In the genomic region with DNA sequence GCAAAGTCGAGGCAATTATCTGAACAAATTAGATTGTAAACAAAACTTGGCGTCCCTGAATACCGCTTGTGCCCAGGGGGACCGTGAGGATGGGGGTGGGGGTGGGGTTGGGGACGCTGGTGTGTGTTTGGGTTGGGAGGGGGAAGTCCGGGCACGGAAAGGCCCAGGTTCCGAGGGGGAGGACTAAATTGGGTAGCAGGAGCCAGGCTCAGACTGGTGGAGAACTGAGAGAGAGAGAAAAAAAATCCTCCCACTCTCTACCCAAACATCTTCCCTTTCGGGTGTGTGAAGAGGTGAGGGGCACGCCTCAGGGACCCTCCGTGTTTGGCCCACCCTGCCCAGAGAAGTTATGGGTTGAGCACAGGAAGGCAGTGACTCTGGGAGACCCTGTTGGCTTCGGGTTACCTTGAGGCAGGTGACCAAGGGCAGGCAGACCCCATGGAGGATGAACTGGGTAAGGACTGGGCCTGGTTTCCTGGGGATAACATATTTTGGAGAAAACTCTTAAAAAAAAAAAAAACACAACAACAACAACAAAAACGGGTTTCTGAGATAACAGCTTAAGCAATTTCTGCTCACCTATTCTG, we compare ENCODE assay signal across 8 mouse cellular contexts. TPM values are rescaled to one million over a fixed set of nuclear protein-coding genes. Genes with fewer than 3 reads are reported as not detected.
DNase-seq lines count a peak whose midpoint lies in the region; ATAC-seq and TF ChIP-seq lines count a peak whose summit lies in the region.

No protein-coding gene starts in this region.

- H3K27me3 ChIP-seq in heart, embryonic 13.5 days (replicated peaks): peaks cover 12% of the 10 kb centered on the region
- peaks cover 18% of the 10 kb centered on the region; the same call in 1 of the 2 replicates for H3K27me3 ChIP-seq in G1E (ENCODE audit: insufficient read depth, low read length)
- H3K27me3 ChIP-seq in hindbrain, embryonic 14.5 days (ENCODE audit: control insufficient read depth, insufficient read depth, low read length): peaks cover 23% of the 10 kb centered on the region
- no peaks in the 10 kb centered on the region; the same call in 1 of the 2 replicates for H3K27me3 ChIP-seq in midbrain, embryonic 14.5 days (ENCODE audit: control insufficient read depth, insufficient read depth, low read length)

- H3K36me3 ChIP-seq in heart, embryonic 13.5 days: 0 out of 2 replicates have a peak, but pooled peaks cover 3% of the 10 kb centered on the region
- peaks cover 7% of the 10 kb centered on the region for H3K36me3 ChIP-seq in G1E (replicated peaks)
- H3K36me3 ChIP-seq in hindbrain, embryonic 14.5 days (replicated peaks; ENCODE audit: control insufficient read depth, insufficient read depth): no peaks in the 10 kb centered on the region
- no peaks in the 10 kb centered on the region for H3K36me3 ChIP-seq in midbrain, embryonic 14.5 days (ENCODE audit: control insufficient read depth, insufficient read depth, low read length)

- intact Hi-C loops in heart, postnatal 36 days (cut with DNase I): loop anchor here (2.0 kb wide), 3 partner anchors 49 to 119 kb away; no protein-coding TSS in a partner anchor
- intact Hi-C loops in left cerebral cortex, postnatal 36 days (cut with DNase I): no loop called here

- peak overlapping the region; percentile 96 for H3K9ac ChIP-seq in heart, embryonic 13.5 days
- peak overlapping the region; percentile 46 for H3K9ac ChIP-seq in hindbrain, embryonic 14.5 days
- peak overlapping the region; percentile 29; the same call in 1 of the 2 replicates for H3K9ac ChIP-seq in midbrain, embryonic 14.5 days (replicated peaks; ENCODE audit: low read length)

- no peaks in the 10 kb centered on the region for H3K9me3 ChIP-seq in heart, embryonic 13.5 days
- H3K9me3 ChIP-seq in G1E (replicated peaks): peaks cover 38% of the 10 kb centered on the region
- no peaks in the 10 kb centered on the region for H3K9me3 ChIP-seq in hindbrain, embryonic 14.5 days (ENCODE audit: control insufficient read depth, low read length)
- no peaks in the 10 kb centered on the region for H3K9me3 ChIP-seq in midbrain, embryonic 14.5 days (ENCODE audit: control insufficient read depth, low read length)

- 4% methylated on average over 13 of the region's 13 CpGs for WGBS in heart, embryonic 13.5 days
- 2% methylated on average over 13 of the region's 13 CpGs for WGBS in hindbrain, embryonic 14.5 days
- WGBS in midbrain, embryonic 14.5 days: under 1% methylated on average over 13 of the region's 13 CpGs

- H3K4me2 ChIP-seq in heart, embryonic 13.5 days: peak overlapping the region; percentile 90
- peak overlapping the region; percentile 89 for H3K4me2 ChIP-seq in hindbrain, embryonic 14.5 days (replicated peaks)
- H3K4me2 ChIP-seq in midbrain, embryonic 14.5 days (ENCODE audit: low read length): peak overlapping the region; percentile 95

- H3K4me3 ChIP-seq in heart, embryonic 13.5 days: peak overlapping the region; percentile 92
- peak overlapping the region; percentile 76 for H3K4me3 ChIP-seq in G1E (ENCODE audit: low read depth, low read length)
- H3K4me3 ChIP-seq in hindbrain, embryonic 14.5 days (replicated peaks; ENCODE audit: low read length): peak overlapping the region; percentile 77
- H3K4me3 ChIP-seq in midbrain, embryonic 14.5 days (replicated peaks; ENCODE audit: low read depth, low read length): peak overlapping the region; percentile 81

- H3K27ac ChIP-seq in heart, embryonic 13.5 days (replicated peaks): peak overlapping the region; percentile 97
- H3K27ac ChIP-seq in hindbrain, embryonic 14.5 days: 0 out of 2 replicates have a peak overlapping the region, but pooled peaks have one; percentile 3
- H3K27ac ChIP-seq in midbrain, embryonic 14.5 days (replicated peaks; ENCODE audit: low read depth, low read length): peak overlapping the region; percentile 68

- DNase-seq in heart, postnatal 36 days: no peak
- peak; percentile 26 for DNase-seq in G1E (ENCODE audit: low spot score)
- DNase-seq in hindbrain, embryonic 14.5 days (ENCODE audit: low spot score): no peak
- DNase-seq in midbrain, embryonic 14.5 days: no peak
- DNase-seq in layer of hippocampus, adult 9-10 months (ENCODE audit: low spot score): no peak
- DNase-seq in left cerebral cortex, postnatal 36 days (ENCODE audit: low spot score in 2 of 2): no peak
- DNase-seq in gastrocnemius, postnatal 10 days: no peak

- TF ChIP-seq CTCF in G1E (IDR thresholded peaks at IDR 0.05; ENCODE audit: low read depth, low read length): no peak

- H3K4me1 ChIP-seq in heart, embryonic 13.5 days: peaks cover 45% of the 10 kb centered on the region
- peaks cover 21% of the 10 kb centered on the region for H3K4me1 ChIP-seq in G1E (ENCODE audit: insufficient read depth, low read depth, low read length)
- peaks cover 23% of the 10 kb centered on the region for H3K4me1 ChIP-seq in hindbrain, embryonic 14.5 days (replicated peaks; ENCODE audit: control insufficient read depth, insufficient read depth, low read length)
- H3K4me1 ChIP-seq in midbrain, embryonic 14.5 days (ENCODE audit: control insufficient read depth, insufficient read depth, low read length): peaks cover 30% of the 10 kb centered on the region

- no peak for ATAC-seq in heart, embryonic 13.5 days (ENCODE audit: extremely low read depth, insufficient number of reproducible peaks, low FRiP score, low TSS enrichment)
- ATAC-seq in G1E (ENCODE audit: extremely low read depth, insufficient number of reproducible peaks, low FRiP score, poor library complexity, severe bottlenecking): no peak
- no peak for ATAC-seq in hindbrain, embryonic 14.5 days (ENCODE audit: low FRiP score)
- no peak; the same call in 1 of the 2 replicates for ATAC-seq in midbrain, embryonic 14.5 days (ENCODE audit: low FRiP score, low TSS enrichment)

RNA-seq across cellular contexts. Expression of a gene that starts 1.0 kb away (rescaled TPM):
- polyA plus RNA-seq in heart, embryonic 13.5 days (2015; fragmentation: Nextera tagmentation; extraction: Ambion mirVana): 9.0 and 9.2 TPM in 2 replicates
- 10 to 100 TPM in 1 of 2 experiments, 1 to 10 TPM in 1; 9.5 to 11.3 TPM for total RNA-seq in heart, postnatal 36 days (2021)
- 20.2 and 21.6 TPM in 2 replicates for total RNA-seq in G1E (2014; fragmentation: Nextera tagmentation)
- 0.93 and 1.0 TPM in 2 replicates for total RNA-seq in G1E (2017)
- 54.1 and 64.6 TPM in 2 replicates for polyA plus RNA-seq in G1E (2012)
- 34.3 and 35.1 TPM in 2 replicates for polyA plus RNA-seq in hindbrain, embryonic 14.5 days (2014; fragmentation: Nextera tagmentation; extraction: Ambion mirVana)
- polyA plus RNA-seq in midbrain, embryonic 14.5 days (2014; fragmentation: Nextera tagmentation; extraction: Ambion mirVana): 40.6 and 40.9 TPM in 2 replicates
- 10 to 100 TPM; 44.1 to 55.9 TPM for total RNA-seq in left cerebral cortex, postnatal 36 days (2021)
- 10 to 100 TPM; 10.2 to 16.1 TPM for total RNA-seq in gastrocnemius, postnatal 10 days (2021)

Comparison
In these comparisons a context has a peak if more than half of its experiments do, and no peak if none do; other contexts are left out.
1. H3K27ac ChIP-seq: peak in every context shown above with its lines; median percentile 97 in heart, embryonic 13.5 days; 68 in midbrain, embryonic 14.5 days; 3 in hindbrain, embryonic 14.5 days.
2. H3K9ac ChIP-seq: peak in every context shown above with its lines; median percentile 96 in heart, embryonic 13.5 days; 46 in hindbrain, embryonic 14.5 days; 29 in midbrain, embryonic 14.5 days.